Mouse (Mus musculus): ENCODE measurements around the gene Ndufb5. TPM values are rescaled to one million over a fixed set of nuclear protein-coding genes. Genes with fewer than 3 reads are reported as not detected.

Ndufb5 gene
- 423 and 448 TPM in 2 replicates for polyA plus RNA-seq (2015; fragmentation: Nextera tagmentation; extraction: Ambion mirVana)

GRCm38 (mm10) chr3:32736244-32737171 lies at the start of gene Ndufb5:
Gene Ndufb5, plus strand, starts transcription at chr3:32736990.

GRCm38 (mm10) chr3:32705647-32706348 lies 31.0 kb upstream of the Ndufb5 start, which contains the start of gene Actl6a:
Gene Actl6a, plus strand, starts transcription at chr3:32706298.

DNA sequence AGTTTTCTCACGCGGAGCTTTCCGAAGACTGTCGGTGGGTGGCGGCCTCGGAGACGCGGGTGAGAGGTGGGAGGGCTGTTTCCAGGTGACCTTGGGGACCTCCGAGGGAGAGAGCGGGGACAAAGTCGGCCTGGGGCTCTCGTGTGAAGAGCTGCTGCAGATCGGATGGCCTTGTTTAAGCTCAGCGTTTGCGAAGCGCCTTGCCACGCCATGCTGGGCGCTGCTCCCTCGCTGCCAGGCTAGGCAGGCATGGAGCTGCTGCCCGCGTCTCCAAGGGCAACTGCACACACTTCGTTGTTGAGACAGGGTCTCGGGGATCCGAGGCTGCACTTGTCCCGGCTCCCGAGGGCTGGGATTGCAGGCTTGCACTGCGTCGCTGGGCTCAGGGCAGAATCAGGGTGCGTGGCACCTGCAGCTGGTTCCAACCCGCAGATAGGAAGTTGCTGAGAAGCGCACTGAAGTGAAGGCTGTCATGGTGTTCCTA lies 424 bp downstream of the Ndufb5 start, which contains the start of gene Mrpl47:
TSS of gene Mrpl47 (minus strand) at position 434 of the 484 bp plus-strand sequence.

Other genes with a start within 250 kb of the Ndufb5 start
- not detected in 2 replicates for gene Kcnmb3, start 244.8 kb upstream of the Ndufb5 start, polyA plus RNA-seq (2015; fragmentation: Nextera tagmentation; extraction: Ambion mirVana)
- 32.2 and 38.0 TPM in 2 replicates for gene Zfp639, start 226.7 kb upstream of the Ndufb5 start, polyA plus RNA-seq (2015; fragmentation: Nextera tagmentation; extraction: Ambion mirVana)
- 40.7 and 43.4 TPM in 2 replicates for gene Mfn1, start 207.5 kb upstream of the Ndufb5 start, polyA plus RNA-seq (2015; fragmentation: Nextera tagmentation; extraction: Ambion mirVana)
- gene Gnb4, start 120.4 kb upstream of the Ndufb5 start, polyA plus RNA-seq (2015; fragmentation: Nextera tagmentation; extraction: Ambion mirVana): 129 and 131 TPM in 2 replicates
- 34.6 and 41.3 TPM in 2 replicates for gene Actl6a, start 30.7 kb upstream of the Ndufb5 start, polyA plus RNA-seq (2015; fragmentation: Nextera tagmentation; extraction: Ambion mirVana)
- 30.3 and 31.6 TPM in 2 replicates for gene Mrpl47, start 615 bp downstream of the Ndufb5 start, polyA plus RNA-seq (2015; fragmentation: Nextera tagmentation; extraction: Ambion mirVana)
- gene Usp13, start 80.6 kb downstream of the Ndufb5 start, polyA plus RNA-seq (2015; fragmentation: Nextera tagmentation; extraction: Ambion mirVana): 15.1 and 17.3 TPM in 2 replicates